Mouse (Mus musculus) CH12.LX (cell line): ENCODE measurements around the gene Kng2.
"Not testable (repeated sequence)": the region's sequence is repeated elsewhere in the genome, so short reads cannot be mapped to it uniquely, and the experiment has no call there.

Experiments used
- BHLHE40 ChIP-seq: IDR thresholded peaks from 2 replicates; pipeline ENCODE4 v1.6.1; 2011; ENCODE audit warnings: mild to moderate bottlenecking, low read depth, low read length, improper control_type of control experiment
- CHD1 ChIP-seq: IDR thresholded peaks from 2 replicates; pipeline ENCODE4 v1.6.1; 2012; ENCODE audit warnings: low read depth, low read length, improper control_type of control experiment, inconsistent platforms
- CHD2 ChIP-seq: IDR thresholded peaks from 2 replicates; pipeline ENCODE4 v1.6.1; 2011; ENCODE audit warnings: low read length, improper control_type of control experiment
- CTCF ChIP-seq, 2 experiments: IDR thresholded peaks in 1 of 2; conservative IDR thresholded peaks in 1 of 2; 2 replicates each; pipeline ENCODE4 v1.5.1; 2011 to 2012; ENCODE audit warnings: low read depth in 2 of 2, low read length in 2 of 2, improper control_type of control experiment in 1 of 2, inconsistent platforms in 1 of 2, mild to moderate bottlenecking in 1 of 2, moderate library complexity in 1 of 2
- E2F4 ChIP-seq: IDR thresholded peaks from 2 replicates; pipeline ENCODE4 v1.6.1; 2011; ENCODE audit warnings: low read depth, low read length, improper control_type of control experiment; ENCODE audit not compliant: insufficient replicate concordance
- EP300 ChIP-seq: IDR thresholded peaks from 2 replicates; pipeline ENCODE4 v1.6.1; 2011; ENCODE audit warnings: low read length, improper control_type of control experiment
- JUND ChIP-seq: conservative IDR thresholded peaks from 2 replicates; pipeline ENCODE4 v1.6.1; 2011; ENCODE audit warnings: low read depth, low read length, improper control_type of control experiment
- MAX ChIP-seq: IDR thresholded peaks from 2 replicates; pipeline ENCODE4 v1.6.1; 2011; ENCODE audit warnings: low read length, improper control_type of control experiment
- MAZ ChIP-seq: IDR thresholded peaks from 2 replicates; pipeline ENCODE4 v1.6.1; 2012; ENCODE audit warnings: low read depth, mild to moderate bottlenecking, inconsistent platforms, low read length, improper control_type of control experiment, moderate library complexity
- PAX5 ChIP-seq: IDR thresholded peaks from 2 replicates; pipeline ENCODE4 v1.6.1; 2012; ENCODE audit warnings: low read length, inconsistent platforms, mixed read lengths
- POLR2A ChIP-seq: IDR thresholded peaks from 2 replicates; pipeline ENCODE4 v1.6.1; 2011; ENCODE audit warnings: low read depth, mild to moderate bottlenecking, improper control_type of control experiment, low read length
- USF1 ChIP-seq: IDR thresholded peaks from 2 replicates; pipeline ENCODE4 v1.6.1; 2014; ENCODE audit warnings: low read depth, mild to moderate bottlenecking, inconsistent platforms, low read length, improper control_type of control experiment
- ZC3H11A ChIP-seq: IDR thresholded peaks from 2 replicates; pipeline ENCODE4 v1.6.1; 2012; ENCODE audit warnings: low read depth, mild to moderate bottlenecking, inconsistent platforms, low read length, improper control_type of control experiment

GRCm38 (mm10) chr16:22996951-22997350, 32.3 kb downstream of the Kng2 start:
- not testable (repeated sequence) for TF ChIP-seq USF1; CTCF (conservative IDR thresholded peaks at IDR 0.05 in 1 of 2, IDR thresholded peaks at IDR 0.05 in 1 of 2; ENCODE audit: low read depth in 2 of 2, low read length in 2 of 2); JUND; E2F4; MAX; MAZ; POLR2A; EP300; PAX5; BHLHE40; CHD2; CHD1; ZC3H11A
